Mouse (Mus musculus) duodenum, adult 2 months (tissue): ENCODE data around the gene Tpra1. TPM values are rescaled to one million over a fixed set of nuclear protein-coding genes. Genes with fewer than 3 reads are reported as not detected.

ENCODE experiments used
- polyA plus RNA-seq: library from polyadenylated mRNA; depleted of rRNA; stranded (reverse); fragments of >200 nt; gene quantifications from 2 replicates; pipeline ENCODE4 v1.2.3, GENCODE M21; 2012; ENCODE audit warnings: low replicate concordance; rRNA removed

The Tpra1 gene
- 148 and 155 TPM in 2 replicates for polyA plus RNA-seq

DNA sequence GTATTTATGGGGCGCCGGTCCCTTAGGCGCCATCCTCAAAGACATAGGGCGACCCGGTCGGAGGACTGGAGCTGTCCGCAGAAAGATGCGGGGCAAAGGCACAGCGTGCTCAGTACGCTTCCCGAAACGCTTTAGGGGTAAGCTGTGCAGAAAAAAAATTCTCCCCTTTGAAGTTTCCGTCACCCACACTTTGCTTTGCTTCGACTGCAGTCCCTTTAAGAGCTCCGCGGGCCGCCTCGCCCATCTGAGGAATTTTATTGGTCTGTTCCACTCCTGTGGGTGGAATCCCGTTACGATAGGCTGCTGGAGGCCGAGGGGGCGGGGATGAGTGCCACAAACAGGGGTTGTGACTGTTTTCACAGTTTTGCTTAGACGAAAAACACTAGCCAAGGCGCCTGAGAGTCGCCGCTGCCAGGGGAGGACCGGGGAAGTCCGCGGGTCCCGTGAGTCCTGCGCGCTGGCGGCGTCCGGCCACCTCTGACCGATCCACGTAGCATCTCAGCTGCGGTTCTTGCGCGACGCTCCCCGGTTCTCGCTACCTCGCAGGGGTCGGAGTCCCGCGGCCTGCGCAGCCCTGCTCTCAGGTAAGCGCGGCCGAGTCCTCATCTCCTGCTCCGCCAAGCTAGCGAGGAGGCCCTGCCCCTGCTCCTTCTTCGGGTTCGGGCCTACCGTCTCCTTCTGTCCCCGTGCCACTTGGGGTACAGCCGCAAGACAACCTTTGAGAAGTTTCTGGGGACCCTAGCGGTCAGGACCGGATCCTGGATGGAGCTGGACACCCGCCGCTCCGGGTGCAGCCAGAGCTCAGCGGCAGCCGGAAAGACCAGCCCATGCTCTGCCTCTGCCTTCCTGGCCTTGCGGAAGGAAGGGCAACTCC is at the start of gene Tpra1:
TSS of gene Tpra1 (plus strand) at position 305 of the 874 bp plus-strand sequence.

DNA sequence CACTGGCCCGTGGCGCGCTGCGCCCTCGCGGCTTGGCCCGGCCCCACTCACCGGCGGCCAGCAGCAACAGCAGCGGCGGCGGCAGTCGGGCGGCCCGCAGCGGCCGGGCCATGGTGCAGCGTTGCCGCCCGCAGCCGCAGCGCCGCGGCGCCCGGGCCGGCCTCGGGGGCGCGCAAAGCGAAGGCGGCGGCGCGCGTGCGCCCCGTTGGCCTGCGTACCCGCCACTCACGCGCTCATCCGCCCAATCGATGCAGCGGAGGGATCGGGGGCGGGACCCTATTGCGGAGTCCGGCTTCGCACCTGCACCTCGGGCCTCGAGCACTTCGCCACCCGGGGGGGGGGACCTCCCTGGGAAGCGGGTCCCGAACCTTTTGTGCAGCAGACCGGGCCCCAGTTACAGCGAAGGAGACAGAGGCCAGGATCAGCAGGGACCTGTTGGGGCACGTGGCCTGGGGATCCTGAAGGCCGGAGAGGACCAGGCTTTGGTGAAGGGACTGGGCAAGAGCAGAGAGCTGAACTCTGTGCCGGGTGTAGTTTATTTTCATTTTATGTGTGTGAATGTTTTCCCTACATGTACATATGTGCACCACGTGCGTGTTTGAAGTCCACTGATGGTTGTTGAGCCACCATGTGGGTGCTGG is 27.1 kb upstream of the Tpra1 start, which contains the start of gene Podxl2:
TSS of gene Podxl2 (minus strand) at position 177 of the 641 bp plus-strand sequence.

DNA sequence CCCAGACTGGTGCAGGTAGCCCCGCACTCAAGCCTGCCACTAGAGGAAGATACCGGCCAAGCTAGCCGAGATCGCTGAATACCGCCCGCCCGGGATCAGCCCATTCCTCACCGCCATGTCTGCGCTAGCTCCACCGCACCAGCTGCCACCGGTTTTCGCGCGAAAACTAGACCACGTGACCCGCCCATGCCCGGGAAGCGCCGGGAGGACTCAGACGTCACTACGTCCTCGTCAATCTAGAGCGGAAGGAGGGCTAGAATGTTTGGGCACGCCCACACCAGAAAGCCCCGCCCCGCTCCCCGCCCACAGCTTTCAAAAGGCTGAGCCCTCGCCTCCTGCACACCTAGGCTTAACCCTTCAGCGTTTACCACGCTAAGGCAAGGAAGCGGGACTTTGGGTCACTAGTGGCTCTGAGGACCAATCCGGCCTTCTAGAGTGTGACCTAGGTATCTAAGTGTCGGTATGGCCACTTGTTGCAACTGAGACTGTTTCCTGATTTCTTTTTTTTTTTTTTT is 3.5 kb upstream of the Tpra1 start, which contains the start of gene Mcm2:
TSS of gene Mcm2 (minus strand) at position 247 of the 515 bp plus-strand sequence.

Other genes with a start within 250 kb of the Tpra1 start
- 23.5 and 41.5 TPM in 2 replicates for gene Mgll, start 177.8 kb upstream of the Tpra1 start, polyA plus RNA-seq
- 51.4 and 97.5 TPM in 2 replicates for gene Abtb1, start 60.3 kb upstream of the Tpra1 start, polyA plus RNA-seq
- gene Podxl2, start 27.2 kb upstream of the Tpra1 start, polyA plus RNA-seq, result 19.7 and 21.8 TPM in 2 replicates
- 8.9 and 19.6 TPM in 2 replicates for gene Mcm2, start 3.5 kb upstream of the Tpra1 start, polyA plus RNA-seq